ENCODE assay signal across 15 mouse cellular contexts in the genomic region with DNA sequence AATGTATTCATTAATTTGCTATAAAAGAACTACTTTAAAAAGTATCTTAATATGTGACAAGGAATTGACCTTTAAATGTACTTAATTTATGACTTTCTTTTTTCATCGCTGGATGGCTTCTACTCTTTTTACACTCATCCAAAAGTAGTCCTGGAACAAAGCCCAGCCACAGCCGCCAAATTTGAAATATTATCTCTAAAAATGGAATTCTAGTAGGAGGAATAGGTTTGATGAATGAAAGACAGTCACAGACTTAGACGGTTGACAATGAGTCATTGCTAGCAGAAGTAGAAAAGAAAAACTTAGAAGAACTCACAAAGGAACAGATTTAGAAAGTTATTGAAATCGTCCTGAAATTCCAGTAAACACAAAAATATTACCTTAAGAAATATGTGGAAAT.
A peak's percentile ranks its signal among the peaks of the same experiment; 100 is the strongest.
DNase-seq lines count a peak whose midpoint lies in the region; ATAC-seq and TF ChIP-seq lines count a peak whose summit lies in the region.
"Had no signal": no experiment of that assay in that cellular context is flagged by ENCODE, and none has a peak within 500 bp of the region (broad histone marks: within the 10 kb centered on the region; RNA-seq: fewer than 3 reads in every experiment).

No protein-coding gene starts in this region.

- H3K4me2 ChIP-seq in hindbrain, postnatal 0 days (ENCODE audit: low read depth, low read length) = no peak overlapping the region
- H3K4me2 ChIP-seq: embryonic facial prominence, embryonic 15.5 days; liver, embryonic 15.5 days had no signal

- H3K27ac ChIP-seq in hindbrain, postnatal 0 days = no peak overlapping the region
- H3K27ac ChIP-seq: embryonic facial prominence, embryonic 15.5 days; heart, adult 2 months; limb, embryonic 10.5 days; liver, embryonic 15.5 days had no signal

- no peak for ATAC-seq in hindbrain, postnatal 0 days
- ATAC-seq: intestine, postnatal 0 days had no signal

- H3K4me3 ChIP-seq in hindbrain, postnatal 0 days (ENCODE audit: low read length) = no peak overlapping the region
- H3K4me3 ChIP-seq: embryonic facial prominence, embryonic 15.5 days; heart, adult 2 months; limb, embryonic 10.5 days; liver, embryonic 15.5 days had no signal

- no peak overlapping the region for H3K9ac ChIP-seq in hindbrain, postnatal 0 days (replicated peaks; ENCODE audit: low read length)
- H3K9ac ChIP-seq: embryonic facial prominence, embryonic 15.5 days; liver, embryonic 15.5 days had no signal

- no peaks in the 10 kb centered on the region for H3K9me3 ChIP-seq in hindbrain, postnatal 0 days (ENCODE audit: low read length)
- H3K9me3 ChIP-seq: embryonic facial prominence, embryonic 15.5 days; limb, embryonic 10.5 days; liver, embryonic 15.5 days had no signal

- DNase-seq in kidney, postnatal 4 days = peak; percentile 6
- no peak for DNase-seq in kidney, adult 18-20 months
- DNase-seq in fibroblast of lung, adult 2 months (ENCODE audit: low read depth) = peak; percentile 12
- DNase-seq in layer of hippocampus, postnatal 10 days (ENCODE audit: low spot score in 2 of 2) = peak; percentile 5 to 40
- peak; percentile 37 for DNase-seq in right cerebral cortex, postnatal 14 days
- DNase-seq in kidney, postnatal 25 days = no peak
- DNase-seq in hindbrain, postnatal 0 days (ENCODE audit: low spot score) = no peak
- no peak for DNase-seq in ovary, postnatal 36 days (ENCODE audit: low spot score)
- DNase-seq: cerebellum, adult 8-10 months; heart, adult 2 months; thymus, postnatal 4 days had no signal

- WGBS in hindbrain, postnatal 0 days = 77% methylated on average over 4 of the region's 4 CpGs

- H3K36me3 ChIP-seq in hindbrain, postnatal 0 days (ENCODE audit: insufficient read depth, low read length) = no peaks in the 10 kb centered on the region
- H3K36me3 ChIP-seq: embryonic facial prominence, embryonic 15.5 days; limb, embryonic 10.5 days; liver, embryonic 15.5 days had no signal

- no peaks in the 10 kb centered on the region for H3K4me1 ChIP-seq in hindbrain, postnatal 0 days (ENCODE audit: insufficient read depth, low read length)
- H3K4me1 ChIP-seq: embryonic facial prominence, embryonic 15.5 days; limb, embryonic 10.5 days; liver, embryonic 15.5 days had no signal

- no peaks in the 10 kb centered on the region for H3K27me3 ChIP-seq in hindbrain, postnatal 0 days (ENCODE audit: insufficient read depth, low read length)
- H3K27me3 ChIP-seq: embryonic facial prominence, embryonic 15.5 days; liver, embryonic 15.5 days had no signal

- no peak for TF ChIP-seq CTCF in hindbrain, postnatal 0 days (IDR thresholded peaks at IDR 0.05; ENCODE audit: low read depth)

Comparison
In these comparisons a context has a peak if more than half of its experiments do, and no peak if none do; other contexts are left out.
1. DNase-seq: peak in kidney, postnatal 4 days (2 of 2), fibroblast of lung, adult 2 months (single experiment), layer of hippocampus, postnatal 10 days (2 of 2) and right cerebral cortex, postnatal 14 days (single experiment); none in kidney, adult 18-20 months (single experiment), kidney, postnatal 25 days (0 of 2), hindbrain, postnatal 0 days (single experiment) and ovary, postnatal 36 days (single experiment).